Mouse (Mus musculus): Measurements from ENCODE around the gene Naa25. TPM values are rescaled to one million over a fixed set of nuclear protein-coding genes. Genes with fewer than 3 reads are reported as not detected.

Gene Naa25
- polyA plus RNA-seq, 1 experiment = 27.7 TPM

DNA sequence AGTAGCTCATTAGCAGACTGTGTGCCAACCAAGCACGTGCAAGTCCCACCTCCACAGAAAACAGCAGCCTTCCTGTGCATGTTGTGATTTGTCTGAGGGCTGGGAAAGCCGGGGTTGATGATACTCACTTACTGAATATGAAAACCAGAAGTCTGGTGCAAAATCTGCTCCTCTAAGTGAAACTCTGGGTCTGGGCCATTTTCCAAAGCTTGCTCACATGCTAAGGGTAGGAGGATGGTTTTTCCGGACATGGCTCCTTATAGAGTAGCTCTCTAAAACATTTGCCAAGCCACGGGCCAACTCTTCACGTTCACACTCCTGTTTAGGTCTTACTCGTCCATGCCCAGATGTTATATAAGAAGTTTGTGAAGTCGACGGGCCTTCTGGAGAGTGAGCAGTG is 95.6 kb downstream of the Naa25 start:
- H3K27me3 ChIP-seq (ENCODE audit: control insufficient read depth, insufficient read depth, low read length) = no peaks in the 10 kb centered on the region
- TF ChIP-seq CTCF (IDR thresholded peaks at IDR 0.05; ENCODE audit: control insufficient read depth, insufficient read depth, insufficient replicate concordance, low read depth, low read length) (no peak), POLR2A (IDR thresholded peaks at IDR 0.05; ENCODE audit: control insufficient read depth, low read depth, low read length) (no peak)

More for the DNA sequence above, 95.6 kb downstream of the Naa25 start:
- Histone ChIP-seq H3K27ac (ENCODE audit: control insufficient read depth, insufficient read depth, low read depth, low read length) (no peak overlapping the region), H3K4me3 (ENCODE audit: control insufficient read depth, low read depth, low read length) (no peak overlapping the region), H3K36me3 (ENCODE audit: control insufficient read depth, insufficient read depth, low read length) (peaks cover 1% of the 10 kb centered on the region; the same call in 1 of the 2 replicates), H3K4me1 (ENCODE audit: control insufficient read depth, insufficient read depth, low read length) (no peaks in the 10 kb centered on the region)

Other genes starting within 250 kb of the Naa25 start
- 6.2 and 6.9 TPM in 2 replicates for gene Ptpn11, start 206.5 kb upstream of the Naa25 start, polyA plus RNA-seq (2012; rRNA removed)
- gene Rpl6, start 193.5 kb upstream of the Naa25 start, polyA plus RNA-seq (2012; rRNA removed) = 84.3 and 103 TPM in 2 replicates
- 41.3 and 41.8 TPM in 2 replicates for gene Hectd4, start 177.7 kb upstream of the Naa25 start, polyA plus RNA-seq (2012; rRNA removed)
- gene Trafd1, start 12.3 kb upstream of the Naa25 start, polyA plus RNA-seq (2012; rRNA removed) = 334 and 348 TPM in 2 replicates
- gene Tmem116, start 54.0 kb downstream of the Naa25 start, polyA plus RNA-seq (2012; rRNA removed) = 60.5 and 63.9 TPM in 2 replicates
- 81.3 and 102 TPM in 2 replicates for gene Erp29, start 54.6 kb downstream of the Naa25 start, polyA plus RNA-seq (2012; rRNA removed)
- gene Adam1b, start 105.5 kb downstream of the Naa25 start, polyA plus RNA-seq (2012; rRNA removed) = 79.7 and 85.1 TPM in 2 replicates
- 138 and 140 TPM in 2 replicates for gene Adam1a, start 147.5 kb downstream of the Naa25 start, polyA plus RNA-seq (2012; rRNA removed)
- 0.14 TPM in 1 of 2 replicates, not detected in the other for gene Gm42878, start 147.5 kb downstream of the Naa25 start, polyA plus RNA-seq (2012; rRNA removed)
- 21.9 and 28.4 TPM in 2 replicates for gene Mapkapk5, start 148.0 kb downstream of the Naa25 start, polyA plus RNA-seq (2012; rRNA removed)
- gene Aldh2, start 195.9 kb downstream of the Naa25 start, polyA plus RNA-seq (2012; rRNA removed) = 154 and 177 TPM in 2 replicates
- 3.3 and 3.9 TPM in 2 replicates for gene Acad12, start 221.0 kb downstream of the Naa25 start, polyA plus RNA-seq (2012; rRNA removed)

Measured in testis, adult 2 months (tissue).